Mouse (Mus musculus) embryonic facial prominence, embryonic 12.5 days (tissue): ENCODE data around the gene Rps6ka5. TPM values are rescaled to one million over a fixed set of nuclear protein-coding genes. Genes with fewer than 3 reads are reported as not detected.

Experiments used
- ATAC-seq: fragments of 200-750 bp; cut with Nextera tagmentation; 2 replicates; pipeline ENCODE4 v1.8.0; 2017; ENCODE audit not compliant: insufficient number of reproducible peaks, insufficient read depth, low FRiP score, low TSS enrichment
- H3K27ac ChIP-seq: fragments of 300-500 bp; sonication (generic); 2 replicates; pipeline ENCODE4 v1.5.1; 2016; ENCODE audit warnings: mild to moderate bottlenecking
- H3K27me3 ChIP-seq: fragments of 300-500 bp; sonication (generic); 2 replicates; pipeline ENCODE4 v1.6.1; 2016; ENCODE audit warnings: mild to moderate bottlenecking, moderate library complexity
- H3K36me3 ChIP-seq: fragments of 300-500 bp; sonication (generic); 2 replicates; pipeline ENCODE4 v1.6.1; 2016; ENCODE audit warnings: mild to moderate bottlenecking
- H3K4me1 ChIP-seq: fragments of 300-500 bp; sonication (generic); 2 replicates; pipeline ENCODE4 v1.6.1; 2016
- H3K4me2 ChIP-seq: fragments of 300-500 bp; sonication (generic); replicated peaks from 2 replicates; pipeline ENCODE4 v1.6.1; 2016; ENCODE audit warnings: mild to moderate bottlenecking, moderate library complexity
- H3K4me3 ChIP-seq: fragments of 300-500 bp; sonication (generic); 2 replicates; pipeline ENCODE4 v1.5.1; 2016; ENCODE audit warnings: mild to moderate bottlenecking
- H3K9ac ChIP-seq: fragments of 300-500 bp; sonication (generic); 2 replicates; pipeline ENCODE4 v1.6.1; 2016; ENCODE audit warnings: mild to moderate bottlenecking, moderate library complexity
- H3K9me3 ChIP-seq: fragments of 300-500 bp; sonication (generic); 2 replicates; pipeline ENCODE4 v1.6.1; 2016; ENCODE audit warnings: mild to moderate bottlenecking, moderate library complexity
- WGBS: fragments of 180-500 bp; shearing (Covaris S2); methylation state at CpG from one replicate; pipeline ENCODE4 v1.1.7; 2016; 5-methylcytosine and 5-hydroxymethylcytosine counted together
- polyA plus RNA-seq: library from polyadenylated mRNA; unstranded; fragments of >200 nt; fragmentation: Nextera tagmentation; extraction: Ambion mirVana; gene quantifications from 2 replicates; pipeline ENCODE4 v1.2.1, GENCODE M21; 2016

The Rps6ka5 gene
- polyA plus RNA-seq, 1 experiment from 2014 or later: 7.2 TPM

GRCm38 (mm10) chr12:100690444-100690843 lies 36.3 kb downstream of the Rps6ka5 start:
- Histone ChIP-seq H3K4me1 (peaks cover 7% of the 10 kb centered on the region; the same call in 1 of the 2 replicates), H3K4me3 (no peak overlapping the region), H3K4me2 (no peak overlapping the region), H3K9me3 (no peaks in the 10 kb centered on the region), H3K36me3 (no peaks in the 10 kb centered on the region), H3K9ac (no peak overlapping the region), H3K27ac (no peak overlapping the region), H3K27me3 (no peaks in the 10 kb centered on the region)
- no peak for ATAC-seq
- 86% methylated on average over 5 of the region's 5 CpGs for WGBS

- H3K9me3 ChIP-seq: no peaks in the 10 kb centered on the region
- H3K36me3 ChIP-seq: no peaks in the 10 kb centered on the region
- H3K27me3 ChIP-seq: no peaks in the 10 kb centered on the region
- H3K9ac ChIP-seq: no peak overlapping the region
- no peak overlapping the region for H3K27ac ChIP-seq
- no peak for ATAC-seq
- no peak overlapping the region for H3K4me3 ChIP-seq
- H3K4me2 ChIP-seq: no peak overlapping the region
- peaks cover 8% of the 10 kb centered on the region; the same call in 1 of the 2 replicates for H3K4me1 ChIP-seq
Measured at GRCm38 (mm10) chr12:100688177-100688576, 38.6 kb downstream of the Rps6ka5 start.

- H3K27me3 ChIP-seq: no peaks in the 10 kb centered on the region
- H3K9ac ChIP-seq: no peak overlapping the region
- H3K9me3 ChIP-seq: no peaks in the 10 kb centered on the region
- H3K4me3 ChIP-seq: no peak overlapping the region
- ATAC-seq: no peak
- no peak overlapping the region for H3K4me2 ChIP-seq
- WGBS: 72% methylated on average over 2 of the region's 2 CpGs
- no peaks in the 10 kb centered on the region for H3K36me3 ChIP-seq
- H3K4me1 ChIP-seq: peaks cover 6% of the 10 kb centered on the region; the same call in 1 of the 2 replicates
- H3K27ac ChIP-seq: no peak overlapping the region
Measured at GRCm38 (mm10) chr12:100687001-100687400, 39.8 kb downstream of the Rps6ka5 start.

- Histone ChIP-seq H3K4me2 (no peak overlapping the region), H3K27ac (no peak overlapping the region), H3K27me3 (no peaks in the 10 kb centered on the region), H3K4me3 (no peak overlapping the region), H3K9me3 (no peaks in the 10 kb centered on the region), H3K9ac (no peak overlapping the region), H3K36me3 (no peaks in the 10 kb centered on the region), H3K4me1 (0 out of 2 replicates have a peak, but pooled peaks cover 5% of the 10 kb centered on the region)
- WGBS: 76% methylated on average over 7 of the region's 7 CpGs
- ATAC-seq: 0 out of 2 replicates have a peak, but pooled peaks have one; percentile 47
Measured at GRCm38 (mm10) chr12:100681752-100682151, 45.0 kb downstream of the Rps6ka5 start.

- no peak for ATAC-seq
- no peaks in the 10 kb centered on the region for H3K9me3 ChIP-seq
- H3K4me2 ChIP-seq: no peak overlapping the region
- WGBS: 65% methylated on average over 1 of the region's 1 CpGs
- no peaks in the 10 kb centered on the region for H3K27me3 ChIP-seq
- no peaks in the 10 kb centered on the region for H3K36me3 ChIP-seq
- 0 out of 2 replicates have a peak, but pooled peaks cover 5% of the 10 kb centered on the region for H3K4me1 ChIP-seq
- H3K9ac ChIP-seq: no peak overlapping the region
- H3K27ac ChIP-seq: 0 out of 2 replicates have a peak overlapping the region, but pooled peaks have one; percentile 3
- no peak overlapping the region for H3K4me3 ChIP-seq
Measured at GRCm38 (mm10) chr12:100681241-100681640, 45.5 kb downstream of the Rps6ka5 start.

- Histone ChIP-seq H3K27me3 (no peaks in the 10 kb centered on the region), H3K9ac (no peak overlapping the region), H3K4me1 (0 out of 2 replicates have a peak, but pooled peaks cover 5% of the 10 kb centered on the region), H3K9me3 (no peaks in the 10 kb centered on the region), H3K4me2 (no peak overlapping the region), H3K36me3 (no peaks in the 10 kb centered on the region), H3K4me3 (no peak overlapping the region), H3K27ac (no peak overlapping the region)
- ATAC-seq: no peak
- 70% methylated on average over 5 of the region's 5 CpGs for WGBS
Measured at GRCm38 (mm10) chr12:100680676-100681075, 46.1 kb downstream of the Rps6ka5 start.

GRCm38 (mm10) chr12:100670647-100671199 lies 56.1 kb downstream of the Rps6ka5 start:
- Histone ChIP-seq H3K9ac (no peak overlapping the region), H3K27ac (no peak overlapping the region), H3K4me1 (no peaks in the 10 kb centered on the region), H3K27me3 (no peaks in the 10 kb centered on the region), H3K36me3 (no peaks in the 10 kb centered on the region), H3K4me3 (no peak overlapping the region), H3K4me2 (no peak overlapping the region), H3K9me3 (no peaks in the 10 kb centered on the region)
- ATAC-seq: no peak
- 94% methylated on average over 2 of the region's 2 CpGs for WGBS

GRCm38 (mm10) chr12:100665294-100665693 lies 61.5 kb downstream of the Rps6ka5 start:
- Histone ChIP-seq H3K9ac (no peak overlapping the region), H3K4me3 (no peak overlapping the region), H3K36me3 (no peaks in the 10 kb centered on the region), H3K27ac (no peak overlapping the region), H3K27me3 (no peaks in the 10 kb centered on the region), H3K4me2 (no peak overlapping the region), H3K4me1 (no peaks in the 10 kb centered on the region), H3K9me3 (no peaks in the 10 kb centered on the region)
- 76% methylated on average over 4 of the region's 4 CpGs for WGBS
- no peak for ATAC-seq

GRCm38 (mm10) chr12:100660076-100660475 lies 66.7 kb downstream of the Rps6ka5 start:
- 83% methylated on average over 2 of the region's 2 CpGs for WGBS

GRCm38 (mm10) chr12:100655972-100656371 lies 70.8 kb downstream of the Rps6ka5 start:
- no peaks in the 10 kb centered on the region for H3K9me3 ChIP-seq
- H3K27ac ChIP-seq: no peak overlapping the region
- H3K9ac ChIP-seq: no peak overlapping the region
- no peaks in the 10 kb centered on the region for H3K36me3 ChIP-seq
- H3K4me3 ChIP-seq: no peak overlapping the region
- H3K4me2 ChIP-seq: no peak overlapping the region
- ATAC-seq: no peak
- H3K4me1 ChIP-seq: no peaks in the 10 kb centered on the region
- WGBS: 84% methylated on average over 4 of the region's 4 CpGs
- H3K27me3 ChIP-seq: no peaks in the 10 kb centered on the region

More at GRCm38 (mm10) chr12:100660076-100660475, 66.7 kb downstream of the Rps6ka5 start:
- H3K4me3 ChIP-seq: no peak overlapping the region
- H3K4me1 ChIP-seq: no peaks in the 10 kb centered on the region
- no peaks in the 10 kb centered on the region for H3K27me3 ChIP-seq
- no peak for ATAC-seq
- H3K4me2 ChIP-seq: no peak overlapping the region
- H3K9ac ChIP-seq: no peak overlapping the region
- no peaks in the 10 kb centered on the region for H3K36me3 ChIP-seq
- H3K27ac ChIP-seq: no peak overlapping the region
- no peaks in the 10 kb centered on the region for H3K9me3 ChIP-seq

- H3K4me3 ChIP-seq: no peak overlapping the region
- no peaks in the 10 kb centered on the region for H3K36me3 ChIP-seq
- no peak overlapping the region for H3K27ac ChIP-seq
- H3K9me3 ChIP-seq: no peaks in the 10 kb centered on the region
- H3K27me3 ChIP-seq: no peaks in the 10 kb centered on the region
- H3K4me2 ChIP-seq: no peak overlapping the region
- ATAC-seq: no peak
- H3K4me1 ChIP-seq: peaks cover 10% of the 10 kb centered on the region
- H3K9ac ChIP-seq: no peak overlapping the region
- 82% methylated on average over 1 of the region's 1 CpGs for WGBS
Measured at GRCm38 (mm10) chr12:100641936-100642335, 84.8 kb downstream of the Rps6ka5 start.

- Histone ChIP-seq H3K36me3 (no peaks in the 10 kb centered on the region), H3K9me3 (no peaks in the 10 kb centered on the region), H3K27me3 (no peaks in the 10 kb centered on the region), H3K9ac (no peak overlapping the region), H3K4me2 (no peak overlapping the region), H3K4me1 (peaks cover 10% of the 10 kb centered on the region), H3K27ac (no peak overlapping the region), H3K4me3 (no peak overlapping the region)
- no peak for ATAC-seq
- WGBS: 31% methylated on average over 3 of the region's 3 CpGs
Measured at GRCm38 (mm10) chr12:100640726-100641125, 86.1 kb downstream of the Rps6ka5 start.
